Mouse (Mus musculus) forebrain, embryonic 13.5 days (tissue): ENCODE results near the gene Psmd1. TPM values are rescaled to one million over a fixed set of nuclear protein-coding genes. Genes with fewer than 3 reads are reported as not detected.

Experiments used
- ATAC-seq: fragments of 200-750 bp; cut with Nextera tagmentation; 2 replicates; pipeline ENCODE4 v1.8.0; 2017
- H3K27ac ChIP-seq: fragments of 300-500 bp; sonication (generic); 2 replicates; pipeline ENCODE4 v1.5.1; 2015; ENCODE audit warnings: inconsistent platforms, mild to moderate bottlenecking, moderate library complexity
- H3K27me3 ChIP-seq: fragments of 300-500 bp; sonication (generic); 2 replicates; pipeline ENCODE4 v1.6.1; 2015; ENCODE audit warnings: mild to moderate bottlenecking, inconsistent platforms
- H3K36me3 ChIP-seq: fragments of 300-500 bp; sonication (generic); 2 replicates; pipeline ENCODE4 v1.6.1; 2015; ENCODE audit warnings: mild to moderate bottlenecking, inconsistent platforms; ENCODE audit not compliant: poor library complexity, severe bottlenecking
- H3K4me1 ChIP-seq: fragments of 300-500 bp; sonication (generic); 2 replicates; pipeline ENCODE4 v1.6.1; 2015; ENCODE audit warnings: inconsistent platforms
- H3K4me2 ChIP-seq: fragments of 300-500 bp; sonication (generic); 2 replicates; pipeline ENCODE4 v1.6.1; 2015; ENCODE audit warnings: inconsistent platforms, mild to moderate bottlenecking, moderate library complexity
- H3K4me3 ChIP-seq: fragments of 300-500 bp; sonication (generic); 2 replicates; pipeline ENCODE4 v1.5.1; 2015; ENCODE audit warnings: mild to moderate bottlenecking, inconsistent platforms
- H3K9ac ChIP-seq: fragments of 300-500 bp; sonication (generic); 2 replicates; pipeline ENCODE4 v1.6.1; 2015; ENCODE audit warnings: mild to moderate bottlenecking, inconsistent platforms
- H3K9me3 ChIP-seq: fragments of 300-500 bp; sonication (generic); replicated peaks from 2 replicates; pipeline ENCODE4 v1.6.1; 2016; ENCODE audit warnings: inconsistent platforms
- WGBS: fragments of 180-500 bp; shearing (Covaris S2); methylation state at CpG from one replicate; pipeline ENCODE4 v1.1.7; 2015; 5-methylcytosine and 5-hydroxymethylcytosine counted together
- polyA plus RNA-seq: library from polyadenylated mRNA; unstranded; fragments of >200 nt; fragmentation: Nextera tagmentation; extraction: Ambion mirVana; gene quantifications from 2 replicates; pipeline ENCODE4 v1.2.1, GENCODE M21; 2015

Gene Psmd1
- polyA plus RNA-seq, 1 experiment from 2014 or later: 182 TPM

DNA sequence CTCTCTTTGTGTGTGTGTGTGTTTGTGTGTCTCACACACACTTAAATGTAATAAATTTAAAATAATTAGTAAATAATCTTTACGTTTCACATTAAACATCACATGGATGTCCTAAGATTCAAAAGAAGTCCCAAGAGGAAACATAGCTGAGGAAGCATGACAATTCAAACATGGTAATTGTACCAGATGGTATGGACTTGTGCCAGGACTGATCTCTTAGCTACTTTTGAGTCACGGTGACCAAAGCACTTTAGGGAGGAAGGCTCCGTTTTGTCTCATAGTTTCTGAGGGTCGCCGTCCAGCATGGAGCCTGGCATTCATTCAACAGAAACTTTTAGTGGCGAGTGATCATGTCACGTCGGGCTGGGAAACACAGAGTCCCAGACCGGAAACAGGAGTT, 84.0 kb downstream of the Psmd1 start:
- 86% methylated on average over 9 of the region's 9 CpGs for WGBS
- no peaks in the 10 kb centered on the region for H3K36me3 ChIP-seq
- ATAC-seq: no peak

DNA sequence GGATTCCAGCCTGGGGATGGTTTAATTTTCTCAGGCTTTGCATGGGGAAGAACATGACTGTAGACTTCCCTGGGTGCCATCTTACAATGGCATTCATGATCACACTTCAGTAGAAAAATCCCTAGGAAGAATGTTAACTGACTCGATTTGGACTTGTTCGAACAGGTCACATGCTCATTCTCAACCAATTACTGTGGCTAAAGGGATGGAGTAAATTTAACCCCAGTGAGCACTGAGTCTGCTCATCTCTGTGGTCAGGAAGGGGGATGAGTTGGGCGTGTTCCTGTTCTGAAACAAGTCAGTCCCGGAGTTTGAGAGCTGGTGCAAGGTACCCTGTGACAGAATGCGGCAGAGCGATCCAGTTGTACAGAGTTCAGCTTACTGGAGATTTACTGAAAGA, 86.7 kb downstream of the Psmd1 start:
- H3K4me3 ChIP-seq: no peak overlapping the region
- WGBS: 85% methylated on average over 6 of the region's 6 CpGs
- H3K9me3 ChIP-seq: no peaks in the 10 kb centered on the region
- no peaks in the 10 kb centered on the region for H3K27me3 ChIP-seq
- no peak overlapping the region for H3K4me2 ChIP-seq
- peaks cover 15% of the 10 kb centered on the region for H3K4me1 ChIP-seq
- H3K9ac ChIP-seq: no peak overlapping the region
- no peak overlapping the region for H3K27ac ChIP-seq
- H3K36me3 ChIP-seq: no peaks in the 10 kb centered on the region
- ATAC-seq: no peak

More for the DNA sequence above, 84.0 kb downstream of the Psmd1 start:
- no peak overlapping the region for H3K4me2 ChIP-seq
- no peak overlapping the region for H3K27ac ChIP-seq
- H3K9ac ChIP-seq: no peak overlapping the region
- no peaks in the 10 kb centered on the region for H3K4me1 ChIP-seq
- no peaks in the 10 kb centered on the region for H3K9me3 ChIP-seq
- no peak overlapping the region for H3K4me3 ChIP-seq
- H3K27me3 ChIP-seq: no peaks in the 10 kb centered on the region

DNA sequence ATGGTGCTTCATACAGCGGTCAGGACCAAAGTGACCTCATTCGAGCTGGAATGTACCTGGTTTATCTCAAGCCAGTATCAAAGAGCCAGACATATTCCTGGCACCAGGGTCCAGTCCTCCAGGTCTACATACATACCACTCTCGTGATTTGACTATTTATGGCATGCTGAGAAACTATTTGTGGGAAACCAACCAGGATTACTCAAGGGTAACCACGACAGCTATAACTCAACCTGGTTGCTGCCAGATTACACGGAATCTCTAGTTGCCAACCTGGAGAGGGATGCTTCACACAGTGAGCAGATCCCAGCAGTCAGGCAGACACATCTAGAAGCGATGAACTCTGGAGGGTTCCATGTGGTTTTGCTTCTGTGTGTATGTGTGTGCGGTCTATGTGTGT, 87.2 kb downstream of the Psmd1 start:
- Histone ChIP-seq H3K4me1 (peaks cover 15% of the 10 kb centered on the region), H3K9ac (no peak overlapping the region), H3K9me3 (no peaks in the 10 kb centered on the region), H3K27ac (no peak overlapping the region), H3K27me3 (no peaks in the 10 kb centered on the region), H3K36me3 (no peaks in the 10 kb centered on the region), H3K4me2 (no peak overlapping the region), H3K4me3 (no peak overlapping the region)
- no peak for ATAC-seq
- WGBS: 89% methylated on average over 7 of the region's 7 CpGs

DNA sequence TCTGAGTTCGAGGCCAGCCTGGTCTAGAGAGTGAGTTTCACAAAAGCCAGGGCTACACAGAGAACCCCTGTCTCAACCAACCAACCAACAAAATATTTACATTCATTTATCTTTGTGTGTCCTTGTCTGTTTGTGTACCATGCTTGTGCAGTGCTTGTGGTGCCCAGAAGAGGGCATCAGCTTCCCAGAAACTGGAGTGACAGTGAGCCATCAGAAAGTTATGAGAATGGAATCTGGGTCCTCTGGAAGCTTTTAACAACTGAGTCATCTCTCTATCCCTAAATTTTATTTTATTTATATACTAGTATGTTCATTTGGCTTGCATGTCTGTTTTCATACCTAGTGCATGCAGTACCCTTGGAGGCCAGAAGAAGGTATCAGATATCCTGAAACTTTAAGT, 88.4 kb downstream of the Psmd1 start:
- ATAC-seq: no peak
- Histone ChIP-seq H3K9ac (no peak overlapping the region), H3K27ac (no peak overlapping the region), H3K4me3 (no peak overlapping the region), H3K36me3 (no peaks in the 10 kb centered on the region), H3K27me3 (no peaks in the 10 kb centered on the region), H3K4me1 (peaks cover 15% of the 10 kb centered on the region), H3K9me3 (no peaks in the 10 kb centered on the region), H3K4me2 (no peak overlapping the region)
- WGBS: 86% methylated on average over 1 of the region's 1 CpGs

DNA sequence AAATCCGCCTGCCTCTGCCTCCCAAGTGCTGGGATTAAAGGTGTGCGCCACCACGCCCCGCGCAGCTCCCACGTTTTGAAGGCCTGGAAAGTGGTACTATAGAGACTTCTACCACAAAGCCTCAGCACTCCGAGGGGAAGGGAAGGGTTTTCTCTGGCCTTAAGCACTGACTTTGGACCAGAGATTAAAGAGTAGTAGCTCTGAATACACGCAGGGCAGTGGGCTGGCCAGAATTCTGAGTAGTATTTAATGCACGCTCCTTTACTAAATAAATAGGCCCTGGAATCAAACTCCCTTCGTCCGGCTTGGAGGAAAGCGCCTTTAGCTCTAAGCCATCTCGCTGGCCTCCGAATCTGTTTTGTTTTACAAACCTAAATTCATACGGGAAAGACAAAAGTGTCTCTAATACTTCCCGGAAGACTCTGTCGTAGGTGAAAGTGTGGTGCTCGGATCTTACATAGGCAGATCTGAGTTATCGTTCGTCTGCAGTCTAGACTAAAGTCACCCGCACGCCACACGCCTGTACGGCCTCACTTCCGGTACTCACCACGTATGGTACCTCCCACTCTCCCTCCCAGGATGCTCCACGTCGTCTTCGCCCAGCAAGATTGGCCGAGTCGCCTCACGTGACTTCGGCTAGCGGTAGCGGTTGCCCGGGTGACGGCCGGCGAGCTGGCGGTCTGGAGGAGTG, 90.1 kb downstream of the Psmd1 start, which contains the start of gene Armc9:
TSS of gene Armc9 (plus strand) at position 648 of the 691 bp plus-strand sequence.
- Histone ChIP-seq H3K9me3 (no peaks in the 10 kb centered on the region), H3K9ac (peak within 1 kb of the TSS; percentile 86), H3K4me1 (peaks cover 15% of the 10 kb centered on the region), H3K4me3 (peak within 1 kb of the TSS; percentile 75), H3K36me3 (no peaks in the 10 kb centered on the region), H3K27ac (peak within 1 kb of the TSS; percentile 63), H3K4me2 (peak within 1 kb of the TSS; percentile 78), H3K27me3 (no peaks in the 10 kb centered on the region)
- peak; percentile 100 for ATAC-seq
- 4% methylated on average over 40 of the region's 40 CpGs for WGBS

DNA sequence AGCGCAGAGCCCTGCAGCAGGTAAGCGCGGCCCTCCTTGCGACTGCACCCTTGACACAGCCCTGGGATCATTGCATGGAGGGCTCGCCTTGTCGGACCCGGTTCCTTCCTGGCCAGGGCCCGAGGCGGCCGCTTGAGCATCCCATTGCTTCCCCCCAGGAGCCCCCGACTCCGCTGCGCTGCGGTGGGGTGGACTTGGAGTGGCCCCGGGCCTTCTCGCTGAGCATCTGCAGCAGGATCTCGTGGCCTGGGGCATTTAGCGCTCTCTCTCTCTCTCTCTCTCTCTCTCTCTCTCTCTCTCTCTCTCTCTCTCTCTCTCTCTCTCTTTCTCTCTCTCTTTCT, 90.6 kb downstream of the Psmd1 start:
- Histone ChIP-seq H3K36me3 (no peaks in the 10 kb centered on the region), H3K27me3 (no peaks in the 10 kb centered on the region), H3K9me3 (no peaks in the 10 kb centered on the region), H3K4me1 (peaks cover 15% of the 10 kb centered on the region), H3K9ac (peak overlapping the region; percentile 86), H3K27ac (peak overlapping the region; percentile 33; the same call in 1 of the 2 replicates), H3K4me2 (peak overlapping the region; percentile 78), H3K4me3 (peak overlapping the region; percentile 75)
- ATAC-seq: no peak
- 1% methylated on average over 18 of the region's 18 CpGs for WGBS

DNA sequence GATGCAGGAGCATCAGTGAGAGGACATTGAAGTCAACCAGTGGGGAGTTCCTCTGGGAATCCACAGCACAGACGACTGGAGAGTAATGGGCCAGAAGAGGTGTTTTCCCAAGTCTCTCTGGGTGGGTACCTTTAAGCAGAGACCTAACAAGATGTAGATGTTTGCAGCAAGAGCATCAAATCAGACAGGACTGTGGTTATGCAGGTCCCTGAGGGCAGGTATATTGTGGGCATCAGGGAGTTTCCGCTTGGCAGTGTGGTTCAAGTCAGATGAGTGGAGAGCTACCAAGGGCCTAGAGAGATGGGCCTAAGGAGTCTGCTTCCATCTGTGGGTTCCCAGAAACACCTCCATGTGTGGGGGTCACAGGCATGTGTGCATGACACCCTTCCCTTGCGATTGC, 91.9 kb downstream of the Psmd1 start:
- H3K4me3 ChIP-seq: no peak overlapping the region
- no peak for ATAC-seq
- H3K4me2 ChIP-seq: no peak overlapping the region

DNA sequence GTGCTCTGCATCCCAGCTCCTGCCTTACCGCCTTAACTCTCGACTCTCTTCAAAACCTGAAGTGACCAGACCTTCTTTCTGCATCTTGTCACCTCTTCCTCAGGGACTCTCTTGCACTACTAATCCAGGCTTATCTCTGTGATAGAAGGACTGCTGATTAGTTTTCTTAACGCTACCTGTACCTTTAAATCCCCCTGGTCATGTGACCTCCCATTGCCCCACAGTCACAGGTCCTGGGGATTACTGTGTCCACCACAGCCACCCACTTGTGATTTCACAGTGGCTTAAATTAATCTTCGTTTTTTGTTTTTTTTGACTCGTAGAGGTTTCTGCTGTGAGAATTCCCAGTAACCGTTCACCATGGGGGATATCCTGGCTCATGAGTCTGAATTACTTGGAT, 92.4 kb downstream of the Psmd1 start:
- no peak for ATAC-seq
- H3K9me3 ChIP-seq: no peaks in the 10 kb centered on the region
- peaks cover 15% of the 10 kb centered on the region for H3K4me1 ChIP-seq
- no peak overlapping the region for H3K4me3 ChIP-seq
- 95% methylated on average over 6 of the region's 6 CpGs for WGBS
- no peaks in the 10 kb centered on the region for H3K27me3 ChIP-seq
- no peak overlapping the region for H3K27ac ChIP-seq
- H3K4me2 ChIP-seq: no peak overlapping the region
- H3K36me3 ChIP-seq: peaks cover 17% of the 10 kb centered on the region
- H3K9ac ChIP-seq: no peak overlapping the region

More for the DNA sequence above, 91.9 kb downstream of the Psmd1 start:
- no peaks in the 10 kb centered on the region for H3K27me3 ChIP-seq
- no peaks in the 10 kb centered on the region for H3K9me3 ChIP-seq
- 89% methylated on average over 3 of the region's 3 CpGs for WGBS
- peak overlapping the region; percentile 86 for H3K9ac ChIP-seq
- H3K27ac ChIP-seq: no peak overlapping the region
- peaks cover 15% of the 10 kb centered on the region for H3K4me1 ChIP-seq
- peaks cover 12% of the 10 kb centered on the region for H3K36me3 ChIP-seq

DNA sequence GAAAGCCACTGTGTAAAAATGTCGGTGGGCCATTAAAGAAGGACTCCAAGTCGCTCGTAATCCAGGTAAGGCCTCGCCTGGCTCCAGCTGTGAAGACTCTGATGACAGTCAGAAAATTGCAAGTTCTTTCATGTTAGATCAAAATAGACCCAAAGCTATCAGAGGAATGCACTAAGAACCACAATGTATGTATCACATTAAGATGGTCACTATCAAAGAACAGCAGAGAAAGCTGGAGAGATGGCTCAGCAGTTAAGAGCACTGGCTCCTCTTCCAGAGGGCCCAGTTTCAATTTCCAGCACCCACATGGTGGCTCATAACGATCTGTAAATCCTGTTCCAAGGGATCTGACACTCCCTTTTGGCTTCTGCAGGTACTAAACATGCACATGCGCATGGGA, 95.9 kb downstream of the Psmd1 start:
- H3K4me2 ChIP-seq: no peak overlapping the region
- no peaks in the 10 kb centered on the region for H3K9me3 ChIP-seq
- peaks cover 49% of the 10 kb centered on the region for H3K36me3 ChIP-seq
- ATAC-seq: no peak
- 93% methylated on average over 6 of the region's 6 CpGs for WGBS
- no peak overlapping the region for H3K9ac ChIP-seq
- H3K4me3 ChIP-seq: no peak overlapping the region
- H3K27ac ChIP-seq: no peak overlapping the region
- peaks cover 9% of the 10 kb centered on the region for H3K4me1 ChIP-seq
- H3K27me3 ChIP-seq: no peaks in the 10 kb centered on the region

DNA sequence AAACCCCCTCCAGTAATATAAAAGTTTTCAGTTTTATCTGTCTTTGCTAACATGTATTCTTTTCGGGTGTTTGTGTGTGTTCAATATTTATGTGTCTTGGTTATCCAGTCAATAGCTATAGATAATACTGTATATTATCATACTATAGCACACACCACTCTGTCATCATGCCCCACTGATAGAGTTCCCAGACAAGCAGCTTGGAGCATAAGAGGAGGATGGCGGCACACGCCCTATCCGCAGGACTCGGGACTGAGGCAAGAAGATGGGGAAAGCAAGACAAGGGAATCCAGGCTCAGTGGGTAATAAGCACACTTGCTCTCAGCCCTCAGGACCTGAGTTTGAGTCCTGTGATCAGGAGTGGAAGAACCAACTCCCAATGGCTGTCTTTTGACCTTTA, 96.3 kb downstream of the Psmd1 start:
- H3K27me3 ChIP-seq: no peaks in the 10 kb centered on the region
- no peaks in the 10 kb centered on the region for H3K9me3 ChIP-seq
- peaks cover 5% of the 10 kb centered on the region for H3K4me1 ChIP-seq
- H3K4me3 ChIP-seq: no peak overlapping the region
- no peak overlapping the region for H3K4me2 ChIP-seq
- no peak for ATAC-seq
- 95% methylated on average over 5 of the region's 5 CpGs for WGBS
- no peak overlapping the region for H3K27ac ChIP-seq
- H3K36me3 ChIP-seq: peaks cover 50% of the 10 kb centered on the region
- no peak overlapping the region for H3K9ac ChIP-seq

DNA sequence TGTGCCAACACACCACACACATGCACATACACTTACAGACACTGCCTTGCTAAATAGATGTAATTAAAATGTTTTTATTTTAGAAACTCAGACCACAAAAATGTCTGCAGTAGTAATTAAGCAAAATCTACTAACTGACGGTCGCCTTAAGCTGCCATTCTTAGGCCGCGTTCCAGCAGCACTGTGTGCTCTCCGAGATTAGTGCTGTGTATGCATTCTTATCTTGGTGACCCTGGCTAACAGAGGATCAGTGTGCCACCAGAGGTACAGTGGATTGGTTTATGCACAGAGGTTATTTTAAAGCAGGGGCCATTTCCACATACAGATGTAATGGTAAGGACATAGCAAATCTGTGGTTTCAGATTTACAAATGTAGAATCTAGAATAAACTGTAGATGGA, 96.9 kb downstream of the Psmd1 start:
- 94% methylated on average over 5 of the region's 5 CpGs for WGBS
- Histone ChIP-seq H3K4me1 (no peaks in the 10 kb centered on the region), H3K36me3 (peaks cover 56% of the 10 kb centered on the region), H3K9ac (no peak overlapping the region), H3K4me2 (no peak overlapping the region), H3K4me3 (no peak overlapping the region), H3K27ac (no peak overlapping the region), H3K27me3 (no peaks in the 10 kb centered on the region), H3K9me3 (no peaks in the 10 kb centered on the region)
- ATAC-seq: no peak

DNA sequence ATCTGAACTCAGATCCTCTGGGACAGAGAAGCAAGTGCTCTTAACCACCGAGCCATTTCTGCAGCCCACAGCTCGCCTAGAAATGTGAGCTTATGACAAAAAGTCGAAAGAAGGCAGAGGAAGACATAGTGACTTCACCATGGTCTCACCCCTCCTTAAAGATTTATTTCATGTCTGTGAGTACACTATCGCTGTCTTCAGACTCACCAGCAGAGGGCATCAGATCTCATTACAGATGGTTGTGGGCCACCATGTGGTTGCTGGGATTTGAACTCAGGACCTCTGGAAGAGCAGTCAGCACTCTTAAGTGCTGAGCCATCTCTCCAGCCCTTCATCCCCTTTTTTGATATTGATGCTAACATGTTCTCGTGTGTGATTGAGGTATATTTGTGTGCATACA, 110.4 kb downstream of the Psmd1 start:
- Histone ChIP-seq H3K27ac (no peak overlapping the region), H3K9ac (no peak overlapping the region), H3K36me3 (peaks cover 63% of the 10 kb centered on the region), H3K4me1 (no peaks in the 10 kb centered on the region), H3K9me3 (no peaks in the 10 kb centered on the region), H3K4me3 (no peak overlapping the region), H3K27me3 (no peaks in the 10 kb centered on the region), H3K4me2 (no peak overlapping the region)
- 89% methylated on average over 5 of the region's 5 CpGs for WGBS
- ATAC-seq: no peak

DNA sequence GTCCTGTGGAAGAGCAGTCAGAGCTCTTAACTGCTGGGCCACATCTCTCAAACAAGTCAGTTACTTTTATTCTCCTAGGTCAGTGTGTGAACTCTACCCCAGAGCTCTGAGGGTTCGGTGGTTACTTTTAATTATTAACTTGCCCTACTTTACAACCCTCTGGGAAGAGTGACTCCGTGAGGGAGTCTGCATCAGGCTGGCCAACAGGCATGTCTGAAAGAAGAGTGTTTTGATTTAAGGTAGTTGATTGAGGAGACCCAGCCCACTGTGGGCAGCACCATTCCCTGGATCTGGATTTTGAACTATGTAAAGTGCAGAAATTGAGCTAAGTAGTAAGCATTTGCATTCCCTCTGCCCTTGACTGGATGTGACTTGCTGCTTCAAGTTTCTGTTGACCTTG, 111.9 kb downstream of the Psmd1 start:
- Histone ChIP-seq H3K9me3 (no peaks in the 10 kb centered on the region), H3K4me2 (no peak overlapping the region), H3K27me3 (no peaks in the 10 kb centered on the region), H3K4me1 (no peaks in the 10 kb centered on the region), H3K4me3 (no peak overlapping the region), H3K27ac (no peak overlapping the region), H3K9ac (no peak overlapping the region), H3K36me3 (peaks cover 61% of the 10 kb centered on the region)
- no peak for ATAC-seq
- WGBS: 94% methylated on average over 2 of the region's 2 CpGs
